8 mouse cellular contexts compared by ENCODE assay signal in the genomic region with DNA sequence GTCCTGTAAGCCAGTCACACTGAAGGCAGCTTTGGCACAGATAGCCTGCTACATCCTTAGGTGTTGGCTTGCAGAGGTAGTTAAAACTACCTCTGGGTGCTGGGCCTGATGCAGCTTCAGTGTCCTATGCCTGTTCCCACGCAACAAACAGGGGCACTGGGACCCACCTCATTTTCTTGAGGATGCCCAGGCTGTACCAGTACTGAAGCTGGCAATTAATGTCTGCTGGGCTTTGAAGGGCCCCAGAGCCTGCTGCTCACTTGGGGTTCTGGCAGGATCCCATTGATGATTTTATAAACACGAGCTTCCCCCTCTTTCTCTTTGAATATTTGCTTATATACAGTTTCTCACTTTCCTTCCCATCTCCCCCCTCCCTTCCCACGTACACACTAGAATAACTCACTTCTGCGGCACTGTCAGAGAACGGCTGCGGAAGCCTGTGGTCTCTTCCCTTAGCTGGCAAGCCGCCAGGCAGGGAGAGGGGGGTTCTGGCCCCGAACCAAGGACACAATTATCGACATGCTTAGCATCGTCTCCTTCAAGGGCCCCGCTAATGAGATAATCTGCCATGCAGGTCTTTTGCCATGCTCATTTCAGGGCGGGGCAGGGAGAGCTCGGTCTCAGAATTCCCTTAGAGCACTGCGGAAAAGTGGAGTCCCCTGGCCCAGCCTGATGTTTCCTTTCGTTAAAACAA.
DNase-seq lines count a peak whose midpoint lies in the region; ATAC-seq and TF ChIP-seq lines count a peak whose summit lies in the region.

No protein-coding gene starts in this region.

- H3K4me1 ChIP-seq in liver, postnatal 0 days (ENCODE audit: insufficient read depth): no peaks in the 10 kb centered on the region
- no peaks in the 10 kb centered on the region for H3K4me1 ChIP-seq in liver, embryonic 12.5 days
- H3K4me1 ChIP-seq in forebrain, embryonic 15.5 days: peaks cover 16% of the 10 kb centered on the region

- 0 out of 2 replicates have a peak, but pooled peaks cover 2% of the 10 kb centered on the region for H3K27me3 ChIP-seq in liver, postnatal 0 days (ENCODE audit: insufficient read depth, low read length)
- H3K27me3 ChIP-seq in liver, embryonic 12.5 days (replicated peaks): no peaks in the 10 kb centered on the region
- 0 out of 2 replicates have a peak, but pooled peaks cover 9% of the 10 kb centered on the region for H3K27me3 ChIP-seq in forebrain, embryonic 15.5 days

- H3K36me3 ChIP-seq in liver, postnatal 0 days (replicated peaks; ENCODE audit: insufficient read depth, low read length): no peaks in the 10 kb centered on the region
- H3K36me3 ChIP-seq in liver, embryonic 12.5 days: no peaks in the 10 kb centered on the region
- no peaks in the 10 kb centered on the region for H3K36me3 ChIP-seq in forebrain, embryonic 15.5 days

- WGBS in liver, postnatal 0 days (ENCODE audit: insufficient replicate concordance): 65% methylated on average over 15 of the region's 15 CpGs
- WGBS in liver, embryonic 12.5 days (ENCODE audit: insufficient replicate concordance): 54% methylated on average over 15 of the region's 15 CpGs
- 10% methylated on average over 15 of the region's 15 CpGs for WGBS in forebrain, embryonic 15.5 days

- H3K27ac ChIP-seq in liver, postnatal 0 days (ENCODE audit: low read depth): no peak overlapping the region
- H3K27ac ChIP-seq in liver, embryonic 12.5 days: no peak overlapping the region
- H3K27ac ChIP-seq in forebrain, embryonic 15.5 days (replicated peaks): no peak overlapping the region

- TF ChIP-seq CTCF in liver, postnatal 0 days (IDR thresholded peaks at IDR 0.05; ENCODE audit: low read depth): no peak

- ATAC-seq in liver, postnatal 0 days: no peak
- no peak for ATAC-seq in liver, embryonic 12.5 days
- peak; percentile 61 for ATAC-seq in forebrain, embryonic 15.5 days (replicated peaks)

- H3K9me3 ChIP-seq in liver, postnatal 0 days (ENCODE audit: low read length): no peaks in the 10 kb centered on the region
- no peaks in the 10 kb centered on the region for H3K9me3 ChIP-seq in liver, embryonic 12.5 days (replicated peaks)
- no peaks in the 10 kb centered on the region for H3K9me3 ChIP-seq in forebrain, embryonic 15.5 days

- no peak for TF ChIP-seq EP300 in liver, postnatal 0 days (IDR thresholded peaks at IDR 0.05; ENCODE audit: low read depth)

- H3K4me3 ChIP-seq in liver, postnatal 0 days (ENCODE audit: low read depth, low read length): no peak overlapping the region
- no peak overlapping the region for H3K4me3 ChIP-seq in liver, embryonic 12.5 days
- H3K4me3 ChIP-seq in forebrain, embryonic 15.5 days: no peak overlapping the region

- no peak overlapping the region for H3K9ac ChIP-seq in liver, postnatal 0 days (replicated peaks)
- H3K9ac ChIP-seq in liver, embryonic 12.5 days: no peak overlapping the region
- no peak overlapping the region for H3K9ac ChIP-seq in forebrain, embryonic 15.5 days (replicated peaks)

- peak; percentile 7 for DNase-seq in liver, postnatal 0 days
- peak; percentile 17 to 35 for DNase-seq in layer of hippocampus, postnatal 25 days (ENCODE audit: extremely low spot score in 1 of 2, low spot score in 1 of 2)
- DNase-seq in retina, postnatal 7 days (ENCODE audit: low read depth, low spot score): peak; percentile 37
- DNase-seq in kidney, postnatal 25 days: no peak
- no peak for DNase-seq in adrenal gland, adult (ENCODE audit: inconsistent age in 2 of 2, low spot score in 1 of 2)
- DNase-seq in urinary bladder, postnatal 14 days (ENCODE audit: low spot score): no peak

- H3K4me2 ChIP-seq in liver, postnatal 0 days (ENCODE audit: low read depth, low read length): no peak overlapping the region
- no peak overlapping the region for H3K4me2 ChIP-seq in liver, embryonic 12.5 days
- peak overlapping the region; percentile 19; the same call in 1 of the 2 replicates for H3K4me2 ChIP-seq in forebrain, embryonic 15.5 days (replicated peaks)

Comparison
In these comparisons a context has a peak if more than half of its experiments do, and no peak if none do; other contexts are left out.
1. DNase-seq: peak in liver, postnatal 0 days (single experiment), layer of hippocampus, postnatal 25 days (2 of 2) and retina, postnatal 7 days (single experiment); none in kidney, postnatal 25 days (0 of 2), adrenal gland, adult (0 of 2) and urinary bladder, postnatal 14 days (single experiment).